Mouse (Mus musculus): ENCODE measurements around the gene Cacybp. TPM values are rescaled to one million over a fixed set of nuclear protein-coding genes. Genes with fewer than 3 reads are reported as not detected.

The Cacybp gene
- 248 and 280 TPM in 2 replicates for polyA plus RNA-seq (2014; fragmentation: Nextera tagmentation; extraction: Ambion mirVana)

GRCm38 (mm10) chr1:160212703-160213669 lies at the start of gene Cacybp:
Gene Cacybp, minus strand, starts transcription at chr1:160212875.
- Histone ChIP-seq H3K9ac (replicated peaks; ENCODE audit: low read depth, low read length) (peak within 1 kb of the TSS; percentile 90), H3K4me1 (ENCODE audit: control insufficient read depth, insufficient read depth, low read length) (peaks cover 18% of the 10 kb centered on the region), H3K4me2 (ENCODE audit: low read depth, low read length) (peak within 1 kb of the TSS; percentile 87), H3K27me3 (ENCODE audit: control insufficient read depth, insufficient read depth, low read length) (no peaks in the 10 kb centered on the region), H3K27ac (ENCODE audit: low read depth, low read length) (peak within 1 kb of the TSS; percentile 100), H3K36me3 (ENCODE audit: control insufficient read depth, insufficient read depth, low read length) (no peaks in the 10 kb centered on the region), H3K9me3 (ENCODE audit: control insufficient read depth, low read length) (no peaks in the 10 kb centered on the region), H3K4me3 (ENCODE audit: low read depth, low read length) (peak within 1 kb of the TSS; percentile 84)
- ATAC-seq (ENCODE audit: low read depth), result peak; percentile 97
- WGBS, result under 1% methylated on average over 73 of the region's 76 CpGs

GRCm38 (mm10) chr1:160262415-160262814 lies 49.7 kb upstream of the Cacybp start:
- peaks cover 3% of the 10 kb centered on the region; the same call in 1 of the 2 replicates for H3K4me1 ChIP-seq (ENCODE audit: control insufficient read depth, insufficient read depth, low read length)
- H3K4me3 ChIP-seq (ENCODE audit: low read depth, low read length), result no peak overlapping the region
- H3K36me3 ChIP-seq (ENCODE audit: control insufficient read depth, insufficient read depth, low read length), result no peaks in the 10 kb centered on the region
- no peak for ATAC-seq (ENCODE audit: low read depth)
- WGBS, result 83% methylated on average over 4 of the region's 4 CpGs
- H3K9ac ChIP-seq (replicated peaks; ENCODE audit: low read depth, low read length), result no peak overlapping the region
- no peaks in the 10 kb centered on the region for H3K9me3 ChIP-seq (ENCODE audit: control insufficient read depth, low read length)
- H3K27me3 ChIP-seq (ENCODE audit: control insufficient read depth, insufficient read depth, low read length), result no peaks in the 10 kb centered on the region
- no peak overlapping the region for H3K4me2 ChIP-seq (ENCODE audit: low read depth, low read length)
- no peak overlapping the region for H3K27ac ChIP-seq (ENCODE audit: low read depth, low read length)

GRCm38 (mm10) chr1:160261849-160262248 lies 49.2 kb upstream of the Cacybp start:
- Histone ChIP-seq H3K27ac (ENCODE audit: low read depth, low read length) (no peak overlapping the region), H3K36me3 (ENCODE audit: control insufficient read depth, insufficient read depth, low read length) (no peaks in the 10 kb centered on the region), H3K9ac (replicated peaks; ENCODE audit: low read depth, low read length) (no peak overlapping the region), H3K4me3 (ENCODE audit: low read depth, low read length) (no peak overlapping the region), H3K4me1 (ENCODE audit: control insufficient read depth, insufficient read depth, low read length) (peaks cover 3% of the 10 kb centered on the region; the same call in 1 of the 2 replicates), H3K9me3 (ENCODE audit: control insufficient read depth, low read length) (no peaks in the 10 kb centered on the region), H3K4me2 (ENCODE audit: low read depth, low read length) (no peak overlapping the region), H3K27me3 (ENCODE audit: control insufficient read depth, insufficient read depth, low read length) (no peaks in the 10 kb centered on the region)
- no peak for ATAC-seq (ENCODE audit: low read depth)
- WGBS, result 66% methylated on average over 2 of the region's 2 CpGs

- H3K9ac ChIP-seq (replicated peaks; ENCODE audit: low read depth, low read length), result no peak overlapping the region
- no peak overlapping the region for H3K4me3 ChIP-seq (ENCODE audit: low read depth, low read length)
- H3K4me2 ChIP-seq (ENCODE audit: low read depth, low read length), result no peak overlapping the region
- 88% methylated on average over 4 of the region's 4 CpGs for WGBS
- H3K27ac ChIP-seq (ENCODE audit: low read depth, low read length), result peak overlapping the region; percentile 29; the same call in 1 of the 2 replicates
- H3K27me3 ChIP-seq (ENCODE audit: control insufficient read depth, insufficient read depth, low read length), result no peaks in the 10 kb centered on the region
- no peaks in the 10 kb centered on the region for H3K9me3 ChIP-seq (ENCODE audit: control insufficient read depth, low read length)
- H3K36me3 ChIP-seq (ENCODE audit: control insufficient read depth, insufficient read depth, low read length), result no peaks in the 10 kb centered on the region
- 0 out of 2 replicates have a peak, but pooled peaks have one; percentile 16 for ATAC-seq (ENCODE audit: low read depth)
- peaks cover 3% of the 10 kb centered on the region; the same call in 1 of the 2 replicates for H3K4me1 ChIP-seq (ENCODE audit: control insufficient read depth, insufficient read depth, low read length)
Measured at GRCm38 (mm10) chr1:160260605-160261004, 47.9 kb upstream of the Cacybp start.

- H3K4me2 ChIP-seq (ENCODE audit: low read depth, low read length), result no peak overlapping the region
- no peaks in the 10 kb centered on the region for H3K36me3 ChIP-seq (ENCODE audit: control insufficient read depth, insufficient read depth, low read length)
- H3K27ac ChIP-seq (ENCODE audit: low read depth, low read length), result no peak overlapping the region
- H3K4me1 ChIP-seq (ENCODE audit: control insufficient read depth, insufficient read depth, low read length), result peaks cover 3% of the 10 kb centered on the region; the same call in 1 of the 2 replicates
- H3K9me3 ChIP-seq (ENCODE audit: control insufficient read depth, low read length), result no peaks in the 10 kb centered on the region
- 33% methylated on average over 7 of the region's 7 CpGs for WGBS
- H3K27me3 ChIP-seq (ENCODE audit: control insufficient read depth, insufficient read depth, low read length), result no peaks in the 10 kb centered on the region
- ATAC-seq (ENCODE audit: low read depth), result peak; percentile 87
- H3K4me3 ChIP-seq (ENCODE audit: low read depth, low read length), result no peak overlapping the region
- H3K9ac ChIP-seq (replicated peaks; ENCODE audit: low read depth, low read length), result no peak overlapping the region
Measured at GRCm38 (mm10) chr1:160259884-160260283, 47.2 kb upstream of the Cacybp start.

GRCm38 (mm10) chr1:160253108-160253507 lies 40.4 kb upstream of the Cacybp start:
- 92% methylated on average over 2 of the region's 2 CpGs for WGBS
- H3K4me2 ChIP-seq (ENCODE audit: low read depth, low read length), result no peak overlapping the region
- no peak overlapping the region for H3K4me3 ChIP-seq (ENCODE audit: low read depth, low read length)
- no peaks in the 10 kb centered on the region for H3K4me1 ChIP-seq (ENCODE audit: control insufficient read depth, insufficient read depth, low read length)
- no peak overlapping the region for H3K9ac ChIP-seq (replicated peaks; ENCODE audit: low read depth, low read length)
- no peak overlapping the region for H3K27ac ChIP-seq (ENCODE audit: low read depth, low read length)
- H3K36me3 ChIP-seq (ENCODE audit: control insufficient read depth, insufficient read depth, low read length), result peaks cover 3% of the 10 kb centered on the region; the same call in 1 of the 2 replicates
- H3K9me3 ChIP-seq (ENCODE audit: control insufficient read depth, low read length), result no peaks in the 10 kb centered on the region
- H3K27me3 ChIP-seq (ENCODE audit: control insufficient read depth, insufficient read depth, low read length), result no peaks in the 10 kb centered on the region
- ATAC-seq (ENCODE audit: low read depth), result no peak

- no peak overlapping the region for H3K4me3 ChIP-seq (ENCODE audit: low read depth, low read length)
- no peak for ATAC-seq (ENCODE audit: low read depth)
Measured at GRCm38 (mm10) chr1:160251388-160252007, 38.8 kb upstream of the Cacybp start.

GRCm38 (mm10) chr1:160250782-160251181 lies 38.1 kb upstream of the Cacybp start:
- H3K9ac ChIP-seq (replicated peaks; ENCODE audit: low read depth, low read length), result no peak overlapping the region
- 73% methylated on average over 4 of the region's 4 CpGs for WGBS
- H3K27ac ChIP-seq (ENCODE audit: low read depth, low read length), result no peak overlapping the region
- no peak overlapping the region for H3K4me3 ChIP-seq (ENCODE audit: low read depth, low read length)
- no peaks in the 10 kb centered on the region for H3K9me3 ChIP-seq (ENCODE audit: control insufficient read depth, low read length)
- H3K36me3 ChIP-seq (ENCODE audit: control insufficient read depth, insufficient read depth, low read length), result peaks cover 3% of the 10 kb centered on the region; the same call in 1 of the 2 replicates
- no peaks in the 10 kb centered on the region for H3K4me1 ChIP-seq (ENCODE audit: control insufficient read depth, insufficient read depth, low read length)
- no peaks in the 10 kb centered on the region for H3K27me3 ChIP-seq (ENCODE audit: control insufficient read depth, insufficient read depth, low read length)
- no peak for ATAC-seq (ENCODE audit: low read depth)
- no peak overlapping the region for H3K4me2 ChIP-seq (ENCODE audit: low read depth, low read length)

More at GRCm38 (mm10) chr1:160251388-160252007, 38.8 kb upstream of the Cacybp start:
- WGBS, result 81% methylated on average over 5 of the region's 5 CpGs
- Histone ChIP-seq H3K9me3 (ENCODE audit: control insufficient read depth, low read length) (no peaks in the 10 kb centered on the region), H3K36me3 (ENCODE audit: control insufficient read depth, insufficient read depth, low read length) (peaks cover 3% of the 10 kb centered on the region; the same call in 1 of the 2 replicates), H3K9ac (replicated peaks; ENCODE audit: low read depth, low read length) (no peak overlapping the region), H3K4me1 (ENCODE audit: control insufficient read depth, insufficient read depth, low read length) (no peaks in the 10 kb centered on the region), H3K27ac (ENCODE audit: low read depth, low read length) (no peak overlapping the region), H3K27me3 (ENCODE audit: control insufficient read depth, insufficient read depth, low read length) (no peaks in the 10 kb centered on the region), H3K4me2 (ENCODE audit: low read depth, low read length) (no peak overlapping the region)
